Mouse (Mus musculus): ENCODE measurements around the gene Ptms. TPM values are rescaled to one million over a fixed set of nuclear protein-coding genes. Genes with fewer than 3 reads are reported as not detected.

The Ptms gene
- polyA plus RNA-seq, 1 experiment from 2014 or later, result 49.6 TPM

DNA sequence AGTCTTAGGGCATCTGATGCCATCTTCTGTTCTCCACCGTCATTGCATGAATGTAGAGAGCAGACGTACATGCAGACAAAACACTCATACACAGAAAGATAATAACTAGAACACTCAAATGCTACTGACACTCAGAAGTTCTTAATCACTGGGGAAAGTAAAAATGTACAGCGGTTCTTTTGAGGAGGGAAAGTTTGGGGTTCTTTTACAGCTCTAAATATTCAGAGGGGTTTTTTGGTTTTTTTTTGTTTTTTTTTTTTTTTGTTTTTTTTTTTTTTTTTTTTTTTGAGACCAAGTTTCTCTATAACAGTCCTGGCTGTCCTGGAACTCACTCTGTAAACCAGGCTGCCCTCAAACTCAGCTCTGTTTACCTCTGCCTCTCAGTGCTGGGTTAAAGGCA is 13.2 kb upstream of the Ptms start:
- no peak for ATAC-seq (ENCODE audit: low read depth)
- no peak overlapping the region for H3K4me3 ChIP-seq (ENCODE audit: low read depth, low read length)
- peaks cover 19% of the 10 kb centered on the region for H3K4me1 ChIP-seq (ENCODE audit: control insufficient read depth, low read depth, low read length)
- H3K36me3 ChIP-seq (ENCODE audit: control insufficient read depth, insufficient read depth), result peaks cover 9% of the 10 kb centered on the region
- H3K27ac ChIP-seq (ENCODE audit: low read length), result no peak overlapping the region
- no peak overlapping the region for H3K9ac ChIP-seq (ENCODE audit: low read depth, low read length)
- WGBS (ENCODE audit: insufficient replicate concordance), result 76% methylated on average over 3 of the region's 3 CpGs
- no peaks in the 10 kb centered on the region for H3K27me3 ChIP-seq (ENCODE audit: control insufficient read depth, insufficient read depth, low read depth, low read length)
- H3K4me2 ChIP-seq (ENCODE audit: low read depth, low read length), result no peak overlapping the region
- H3K9me3 ChIP-seq (replicated peaks; ENCODE audit: control insufficient read depth, low read length), result no peaks in the 10 kb centered on the region

DNA sequence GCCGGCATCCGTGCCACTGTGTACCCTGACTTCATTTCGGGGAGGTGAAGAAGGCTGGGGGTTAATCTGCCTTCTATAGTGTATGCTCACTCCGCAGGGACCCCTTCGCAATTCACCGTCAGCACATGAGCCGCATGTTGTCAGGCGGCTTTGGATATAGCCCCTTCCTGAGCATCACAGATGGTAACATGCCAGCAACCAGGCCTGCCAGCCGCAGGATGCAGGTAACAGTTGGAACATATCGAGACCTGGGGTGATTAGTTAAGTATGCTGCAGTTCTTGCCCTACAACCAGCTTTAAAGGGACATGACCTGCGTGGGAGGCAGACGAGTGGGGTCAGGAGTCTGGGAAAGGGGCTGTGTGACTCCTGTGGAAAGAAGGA is 12.4 kb upstream of the Ptms start:
- peaks cover 9% of the 10 kb centered on the region for H3K36me3 ChIP-seq (ENCODE audit: control insufficient read depth, insufficient read depth)
- WGBS (ENCODE audit: insufficient replicate concordance), result 61% methylated on average over 12 of the region's 12 CpGs
- peak overlapping the region; percentile 97 for H3K4me3 ChIP-seq (ENCODE audit: low read depth, low read length)
- no peak for ATAC-seq (ENCODE audit: low read depth)
- no peaks in the 10 kb centered on the region for H3K9me3 ChIP-seq (replicated peaks; ENCODE audit: control insufficient read depth, low read length)
- no peaks in the 10 kb centered on the region for H3K27me3 ChIP-seq (ENCODE audit: control insufficient read depth, insufficient read depth, low read depth, low read length)
- peak overlapping the region; percentile 96 for H3K9ac ChIP-seq (ENCODE audit: low read depth, low read length)
- H3K4me1 ChIP-seq (ENCODE audit: control insufficient read depth, low read depth, low read length), result peaks cover 19% of the 10 kb centered on the region
- peak overlapping the region; percentile 87 for H3K4me2 ChIP-seq (ENCODE audit: low read depth, low read length)
- peak overlapping the region; percentile 90; the same call in 1 of the 2 replicates for H3K27ac ChIP-seq (ENCODE audit: low read length)

DNA sequence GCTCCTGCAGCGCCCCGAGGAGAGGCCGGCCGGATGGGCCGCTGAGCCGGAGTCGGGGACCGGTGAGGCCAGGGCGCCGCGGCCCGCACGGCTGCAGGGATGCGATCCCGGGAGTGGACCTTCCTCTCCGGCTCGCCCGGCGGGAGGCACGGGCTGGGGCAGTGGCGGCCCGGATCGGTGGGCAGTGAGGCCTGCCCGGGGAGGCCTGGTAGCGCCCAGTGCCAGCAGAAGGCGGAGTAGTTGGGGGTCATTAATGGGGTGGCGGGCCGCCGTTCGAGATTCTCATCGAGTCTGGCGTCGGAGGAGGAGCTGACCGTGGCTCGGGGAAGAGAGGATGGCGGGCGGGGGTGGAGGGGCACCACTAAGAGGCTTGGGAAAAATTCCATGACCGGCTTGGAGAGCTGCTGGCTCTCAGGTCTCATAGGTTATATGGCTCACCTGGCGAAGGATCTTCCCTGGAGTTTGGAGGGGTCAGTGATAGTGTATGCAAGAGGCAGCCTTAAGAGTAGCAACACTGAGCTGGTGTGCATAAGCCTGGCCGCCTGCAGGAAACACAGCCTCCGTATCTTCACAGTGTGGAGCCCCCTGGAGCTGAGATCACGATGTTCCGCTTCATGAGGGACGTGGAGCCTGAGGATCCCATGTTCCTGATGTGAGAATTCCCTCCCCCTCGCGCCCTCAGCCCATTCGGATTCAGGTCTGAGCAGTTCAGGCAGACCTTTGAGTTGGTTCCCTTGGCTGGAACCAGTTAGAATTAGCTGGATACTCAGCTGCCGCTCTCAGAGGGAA is 11.8 kb upstream of the Ptms start:
- Histone ChIP-seq H3K4me1 (ENCODE audit: control insufficient read depth, low read depth, low read length) (peaks cover 19% of the 10 kb centered on the region), H3K27me3 (ENCODE audit: control insufficient read depth, insufficient read depth, low read depth, low read length) (no peaks in the 10 kb centered on the region), H3K9ac (ENCODE audit: low read depth, low read length) (peak overlapping the region; percentile 96), H3K4me3 (ENCODE audit: low read depth, low read length) (peak overlapping the region; percentile 97), H3K36me3 (ENCODE audit: control insufficient read depth, insufficient read depth) (peaks cover 9% of the 10 kb centered on the region), H3K9me3 (replicated peaks; ENCODE audit: control insufficient read depth, low read length) (no peaks in the 10 kb centered on the region), H3K4me2 (ENCODE audit: low read depth, low read length) (peak overlapping the region; percentile 87), H3K27ac (ENCODE audit: low read length) (peak overlapping the region; percentile 90)
- no peak for ATAC-seq (ENCODE audit: low read depth)
- under 1% methylated on average over 47 of the region's 48 CpGs for WGBS (ENCODE audit: insufficient replicate concordance)

DNA sequence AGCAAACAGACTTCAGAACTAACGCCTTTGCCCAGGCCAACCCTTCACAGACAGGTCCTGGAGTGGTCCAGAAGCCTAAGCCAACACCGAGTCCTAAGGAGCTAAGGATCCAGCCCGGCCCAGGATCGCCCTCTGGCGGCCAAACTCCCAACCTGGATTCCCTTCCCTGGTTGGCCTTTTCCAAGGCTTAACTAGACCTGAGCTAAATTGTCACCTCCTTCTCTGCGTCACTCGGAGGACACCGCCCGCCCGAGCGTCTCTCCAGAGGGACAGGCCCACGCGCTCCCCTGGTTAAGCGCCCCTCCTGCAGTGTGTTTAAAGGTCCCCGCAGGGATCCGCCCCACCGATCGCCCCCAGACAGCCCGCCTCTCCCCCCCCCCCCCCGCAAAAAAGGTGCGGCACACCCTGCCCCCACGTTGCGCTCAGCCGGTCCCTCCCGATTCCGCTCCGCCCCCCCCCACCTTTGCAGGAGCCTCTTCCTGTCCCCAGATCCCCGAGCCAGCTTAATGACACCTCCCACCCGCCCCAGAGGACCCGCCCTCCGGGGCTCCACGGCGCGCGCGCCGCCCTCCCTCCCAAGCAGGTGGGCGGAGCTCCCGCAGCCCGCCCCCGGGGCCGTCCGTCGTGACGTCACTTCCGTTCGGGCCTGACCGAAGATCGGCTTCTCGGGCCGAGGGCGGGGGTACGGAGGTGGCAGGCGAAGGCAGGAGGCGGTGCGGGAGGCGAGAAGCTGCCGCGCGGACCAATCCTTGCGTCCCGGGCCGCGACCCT is 11.0 kb upstream of the Ptms start, which contains the start of gene Mlf2:
Mlf2 (plus strand) TSS at position 633 of the 771 bp plus-strand sequence.
- H3K4me1 ChIP-seq (ENCODE audit: control insufficient read depth, low read depth, low read length), result peaks cover 19% of the 10 kb centered on the region
- H3K27me3 ChIP-seq (ENCODE audit: control insufficient read depth, insufficient read depth, low read depth, low read length), result no peaks in the 10 kb centered on the region
- peaks cover 9% of the 10 kb centered on the region for H3K36me3 ChIP-seq (ENCODE audit: control insufficient read depth, insufficient read depth)
- H3K27ac ChIP-seq (ENCODE audit: low read length), result peak within 1 kb of the TSS; percentile 90
- under 1% methylated on average over 52 of the region's 64 CpGs for WGBS (ENCODE audit: insufficient replicate concordance)
- H3K4me2 ChIP-seq (ENCODE audit: low read depth, low read length), result peak within 1 kb of the TSS; percentile 87
- peak within 1 kb of the TSS; percentile 97 for H3K4me3 ChIP-seq (ENCODE audit: low read depth, low read length)
- peak within 1 kb of the TSS; percentile 96 for H3K9ac ChIP-seq (ENCODE audit: low read depth, low read length)
- peak; percentile 86 for ATAC-seq (ENCODE audit: low read depth)
- H3K9me3 ChIP-seq (replicated peaks; ENCODE audit: control insufficient read depth, low read length), result no peaks in the 10 kb centered on the region

DNA sequence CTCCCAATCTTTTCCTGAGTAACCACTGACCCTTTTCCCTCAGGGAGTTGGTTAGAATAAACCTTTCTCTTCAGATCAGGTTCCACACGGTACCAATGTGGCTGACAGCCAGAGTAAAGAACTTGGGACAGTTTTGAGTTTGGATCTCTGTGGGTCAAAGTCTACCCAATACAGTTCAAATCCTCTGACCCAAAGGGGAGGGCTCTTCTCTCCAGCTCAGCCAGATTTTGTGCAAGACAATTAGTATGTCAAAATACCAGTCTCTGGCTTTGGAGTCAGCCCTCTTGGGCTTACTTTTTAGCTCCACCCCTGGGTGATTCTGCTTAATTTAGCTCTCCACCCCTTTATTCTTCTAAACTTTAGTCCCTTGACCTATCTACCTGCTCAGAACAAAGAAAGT is 10.3 kb upstream of the Ptms start:
- Histone ChIP-seq H3K27me3 (ENCODE audit: control insufficient read depth, insufficient read depth, low read depth, low read length) (no peaks in the 10 kb centered on the region), H3K36me3 (ENCODE audit: control insufficient read depth, insufficient read depth) (peaks cover 9% of the 10 kb centered on the region), H3K9me3 (replicated peaks; ENCODE audit: control insufficient read depth, low read length) (no peaks in the 10 kb centered on the region), H3K9ac (ENCODE audit: low read depth, low read length) (peak overlapping the region; percentile 71), H3K27ac (ENCODE audit: low read length) (peak overlapping the region; percentile 87), H3K4me1 (ENCODE audit: control insufficient read depth, low read depth, low read length) (peaks cover 19% of the 10 kb centered on the region), H3K4me2 (ENCODE audit: low read depth, low read length) (peak overlapping the region; percentile 76), H3K4me3 (ENCODE audit: low read depth, low read length) (peak overlapping the region; percentile 97)
- peak; percentile 2 for ATAC-seq (ENCODE audit: low read depth)
- WGBS (ENCODE audit: insufficient replicate concordance), result 67% methylated on average over 1 of the region's 1 CpGs

DNA sequence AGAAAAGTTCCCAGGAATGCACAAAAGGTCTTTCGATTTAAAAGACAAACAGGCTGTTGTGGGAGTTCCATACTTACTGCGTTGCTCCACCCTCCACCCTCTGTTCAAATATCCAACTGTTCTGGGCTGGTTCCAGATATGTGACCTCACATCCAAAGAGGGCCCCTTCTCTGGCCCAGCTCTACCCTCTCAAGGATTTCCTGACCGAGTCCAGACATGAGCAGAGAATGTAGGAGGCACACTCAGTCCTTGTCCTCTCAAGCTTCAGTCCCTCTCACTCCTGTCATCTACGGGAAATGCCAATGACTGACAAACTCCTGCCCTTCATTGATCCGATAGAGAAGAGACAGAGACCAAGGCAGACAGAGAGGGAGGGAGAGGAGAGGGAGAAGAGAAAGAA is 6.0 kb upstream of the Ptms start:
- Histone ChIP-seq H3K9ac (ENCODE audit: low read depth, low read length) (no peak overlapping the region; the same call in 1 of the 2 replicates), H3K4me1 (ENCODE audit: control insufficient read depth, low read depth, low read length) (peaks cover 6% of the 10 kb centered on the region), H3K27ac (ENCODE audit: low read length) (peak overlapping the region; percentile 81), H3K4me2 (ENCODE audit: low read depth, low read length) (peak overlapping the region; percentile 39), H3K9me3 (replicated peaks; ENCODE audit: control insufficient read depth, low read length) (no peaks in the 10 kb centered on the region), H3K36me3 (ENCODE audit: control insufficient read depth, insufficient read depth) (no peaks in the 10 kb centered on the region), H3K4me3 (ENCODE audit: low read depth, low read length) (peak overlapping the region; percentile 41), H3K27me3 (ENCODE audit: control insufficient read depth, insufficient read depth, low read depth, low read length) (peaks cover 3% of the 10 kb centered on the region; the same call in 1 of the 2 replicates)
- no peak for ATAC-seq (ENCODE audit: low read depth)
- WGBS (ENCODE audit: insufficient replicate concordance), result 33% methylated on average over 5 of the region's 5 CpGs

DNA sequence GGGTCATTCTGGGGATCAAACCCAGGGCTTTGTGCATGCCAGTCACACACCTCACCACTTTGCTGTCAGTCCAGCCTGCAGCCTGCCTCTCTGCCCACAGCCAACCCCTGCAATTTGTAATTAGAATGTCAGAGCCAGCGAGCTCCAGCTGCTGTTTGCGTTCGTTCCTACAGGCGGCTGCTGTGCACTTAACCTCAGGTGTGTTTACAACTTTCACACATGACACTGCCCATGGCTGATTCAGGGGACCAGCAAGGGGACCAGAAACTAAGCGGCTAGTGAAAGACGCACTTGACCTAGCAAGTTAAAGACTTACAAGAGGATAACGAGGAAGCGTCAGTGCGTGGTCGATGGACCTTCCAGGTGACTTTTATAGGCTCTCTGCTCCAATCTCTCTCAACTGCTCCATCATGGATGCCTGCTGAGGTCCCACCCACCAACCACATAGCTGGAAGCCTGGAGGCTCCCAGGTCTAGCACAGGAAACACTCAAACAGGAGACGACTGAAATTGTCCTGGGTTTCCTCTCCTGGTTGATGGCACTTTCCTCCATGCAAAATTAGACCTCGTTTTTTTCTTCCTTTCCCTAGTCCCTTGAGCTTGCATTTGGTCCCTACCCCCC is 5.4 kb upstream of the Ptms start:
- ATAC-seq (ENCODE audit: low read depth), result no peak
- H3K9ac ChIP-seq (ENCODE audit: low read depth, low read length), result peak overlapping the region; percentile 7; the same call in 1 of the 2 replicates
- H3K27ac ChIP-seq (ENCODE audit: low read length), result peak overlapping the region; percentile 81
- no peaks in the 10 kb centered on the region for H3K36me3 ChIP-seq (ENCODE audit: control insufficient read depth, insufficient read depth)
- peak overlapping the region; percentile 39 for H3K4me2 ChIP-seq (ENCODE audit: low read depth, low read length)
- WGBS (ENCODE audit: insufficient replicate concordance), result 41% methylated on average over 12 of the region's 12 CpGs
- peaks cover 6% of the 10 kb centered on the region for H3K27me3 ChIP-seq (ENCODE audit: control insufficient read depth, insufficient read depth, low read depth, low read length)
- peaks cover 3% of the 10 kb centered on the region for H3K4me1 ChIP-seq (ENCODE audit: control insufficient read depth, low read depth, low read length)
- H3K4me3 ChIP-seq (ENCODE audit: low read depth, low read length), result peak overlapping the region; percentile 41
- no peaks in the 10 kb centered on the region for H3K9me3 ChIP-seq (replicated peaks; ENCODE audit: control insufficient read depth, low read length)

DNA sequence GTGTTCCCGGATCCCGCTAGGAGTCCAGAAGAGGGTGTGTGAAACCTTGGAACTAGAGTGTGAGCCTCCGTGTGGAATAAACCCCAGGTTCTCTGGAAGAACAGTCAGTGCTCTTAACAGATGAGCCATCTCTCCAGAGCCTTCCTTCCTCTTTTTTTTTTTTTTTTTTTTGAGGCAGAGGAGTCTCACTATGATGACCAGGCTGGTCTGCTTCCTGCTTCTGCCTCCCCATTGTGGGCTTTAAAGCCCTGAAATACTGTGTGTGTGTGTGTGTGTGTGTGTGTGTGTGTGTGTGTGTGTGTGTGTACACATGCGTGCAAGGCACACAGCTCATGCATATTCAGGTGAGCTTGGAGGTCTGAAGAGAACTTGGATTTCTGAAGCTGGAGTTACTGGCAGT is 1.6 kb upstream of the Ptms start:
- Histone ChIP-seq H3K4me3 (ENCODE audit: low read depth, low read length) (no peak overlapping the region), H3K27ac (ENCODE audit: low read length) (no peak overlapping the region), H3K4me1 (ENCODE audit: control insufficient read depth, low read depth, low read length) (peaks cover 5% of the 10 kb centered on the region)

More for the DNA sequence above, 1.6 kb upstream of the Ptms start:
- Histone ChIP-seq H3K36me3 (ENCODE audit: control insufficient read depth, insufficient read depth) (no peaks in the 10 kb centered on the region), H3K27me3 (ENCODE audit: control insufficient read depth, insufficient read depth, low read depth, low read length) (peaks cover 44% of the 10 kb centered on the region), H3K9me3 (replicated peaks; ENCODE audit: control insufficient read depth, low read length) (no peaks in the 10 kb centered on the region), H3K9ac (ENCODE audit: low read depth, low read length) (no peak overlapping the region), H3K4me2 (ENCODE audit: low read depth, low read length) (no peak overlapping the region)
- no peak for ATAC-seq (ENCODE audit: low read depth)
- WGBS (ENCODE audit: insufficient replicate concordance), result 36% methylated on average over 4 of the region's 4 CpGs

All from liver, embryonic 16.5 days (tissue).